Mouse (Mus musculus) brain, embryonic 14.5 days (tissue): ENCODE measurements around the gene Mpped2. TPM values are rescaled to one million over a fixed set of nuclear protein-coding genes. Genes with fewer than 3 reads are reported as not detected.

Experiments used
- DNase-seq: peaks from one replicate; pipeline ENCODE4 v3.0.0-alpha.2; 2011; ENCODE audit warnings: low read depth
- CTCF ChIP-seq: fragments of 200-500 bp; IDR thresholded peaks from 2 replicates; pipeline ENCODE4 v1.5.1; 2012; ENCODE audit warnings: inconsistent platforms, mild to moderate bottlenecking, moderate library complexity, borderline replicate concordance; ENCODE audit not compliant: insufficient read depth, insufficient read length; ENCODE audit errors: extremely low read depth
- POLR2A ChIP-seq: fragments of 200-500 bp; IDR thresholded peaks from 2 replicates; pipeline ENCODE4 v1.6.1; 2012; ENCODE audit warnings: mild to moderate bottlenecking, inconsistent platforms, borderline replicate concordance; ENCODE audit not compliant: poor library complexity, insufficient read depth, insufficient read length, severe bottlenecking; ENCODE audit errors: extremely low read depth
- polyA plus RNA-seq: library from polyadenylated mRNA; depleted of rRNA; stranded (reverse); fragments of >200 nt; gene quantifications from 2 replicates; pipeline ENCODE4 v1.2.3, GENCODE M21; 2012

Mpped2 gene
- polyA plus RNA-seq, 1 experiment: 67.3 TPM

GRCm38 (mm10) chr2:106797855-106798254 is 104.8 kb downstream of the Mpped2 start:
- TF ChIP-seq CTCF (no peak), POLR2A (no peak)
- peak; percentile 82 for DNase-seq

GRCm38 (mm10) chr2:106798824-106799223 is 105.8 kb downstream of the Mpped2 start:
- no peak for TF ChIP-seq CTCF
- no peak for TF ChIP-seq POLR2A

GRCm38 (mm10) chr2:106815898-106816297 is 122.8 kb downstream of the Mpped2 start:
- TF ChIP-seq POLR2A (no peak), CTCF (no peak)
- no peak for DNase-seq

More at GRCm38 (mm10) chr2:106798824-106799223, 105.8 kb downstream of the Mpped2 start:
- DNase-seq: no peak

GRCm38 (mm10) chr2:106821292-106821691 is 128.2 kb downstream of the Mpped2 start:
- peak; percentile 29 for DNase-seq
- TF ChIP-seq POLR2A: no peak
- TF ChIP-seq CTCF: no peak

- no peak for DNase-seq
Measured at GRCm38 (mm10) chr2:106821883-106822282, 128.8 kb downstream of the Mpped2 start.

GRCm38 (mm10) chr2:106822540-106822939 is 129.5 kb downstream of the Mpped2 start:
- peak; percentile 62 for DNase-seq

More at GRCm38 (mm10) chr2:106821883-106822282, 128.8 kb downstream of the Mpped2 start:
- no peak for TF ChIP-seq CTCF
- no peak for TF ChIP-seq POLR2A

GRCm38 (mm10) chr2:106825461-106825860 is 132.4 kb downstream of the Mpped2 start:
- DNase-seq: no peak

More at GRCm38 (mm10) chr2:106822540-106822939, 129.5 kb downstream of the Mpped2 start:
- no peak for TF ChIP-seq POLR2A
- no peak for TF ChIP-seq CTCF

GRCm38 (mm10) chr2:106826023-106826422 is 133.0 kb downstream of the Mpped2 start:
- TF ChIP-seq CTCF (no peak), POLR2A (no peak)
- no peak for DNase-seq

More at GRCm38 (mm10) chr2:106825461-106825860, 132.4 kb downstream of the Mpped2 start:
- TF ChIP-seq CTCF: no peak
- TF ChIP-seq POLR2A: no peak

- DNase-seq: no peak
Measured at GRCm38 (mm10) chr2:106826806-106827205, 133.7 kb downstream of the Mpped2 start.

GRCm38 (mm10) chr2:106828573-106829310 is 135.7 kb downstream of the Mpped2 start:
- TF ChIP-seq CTCF (no peak), POLR2A (no peak)
- peak; percentile 81 for DNase-seq

More at GRCm38 (mm10) chr2:106826806-106827205, 133.7 kb downstream of the Mpped2 start:
- no peak for TF ChIP-seq CTCF
- no peak for TF ChIP-seq POLR2A

- DNase-seq: no peak
- TF ChIP-seq POLR2A (no peak), CTCF (no peak)
Measured at GRCm38 (mm10) chr2:106829420-106829819, 136.4 kb downstream of the Mpped2 start.

- TF ChIP-seq CTCF: no peak
- TF ChIP-seq POLR2A: no peak
- peak; percentile 57 for DNase-seq
Measured at GRCm38 (mm10) chr2:106832577-106832976, 139.5 kb downstream of the Mpped2 start.
